Mouse (Mus musculus): ENCODE results near the gene Os9.

DNA sequence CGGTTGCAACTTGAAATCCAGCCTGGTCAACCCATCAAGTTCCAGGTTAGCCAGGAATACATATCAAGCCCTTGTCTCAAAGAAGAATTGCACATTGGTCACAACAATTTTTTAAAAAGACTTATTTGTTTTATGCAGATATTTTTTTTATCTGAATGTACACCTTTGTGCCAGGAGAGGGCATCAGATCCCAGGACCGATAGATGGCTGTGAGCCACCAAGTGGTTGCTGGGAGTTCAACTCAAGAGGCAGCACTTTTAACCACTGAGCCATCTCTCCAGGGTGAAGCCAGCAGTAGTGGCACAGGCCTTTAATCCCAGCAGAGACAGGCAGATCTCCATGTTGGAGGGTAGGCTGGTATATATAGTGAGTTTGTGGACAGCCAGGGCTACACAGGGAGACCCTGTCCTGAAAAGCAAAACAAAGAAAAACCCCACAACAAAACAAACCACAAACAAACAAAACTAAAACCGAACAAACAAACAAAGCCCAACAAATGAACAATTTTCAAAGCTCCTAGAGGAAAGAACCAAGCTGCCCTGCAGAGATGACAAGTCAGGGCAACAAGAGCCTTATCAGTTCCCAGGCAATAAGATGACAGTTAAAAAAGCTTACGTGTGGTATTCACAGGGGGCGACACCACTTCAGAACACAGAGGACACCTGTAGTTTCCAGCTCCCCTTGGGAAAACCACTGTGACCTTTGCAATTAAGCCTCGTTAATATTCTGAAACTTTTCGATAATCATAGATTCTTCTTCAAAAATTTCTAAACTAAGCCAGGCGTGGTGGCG is 4.5 kb upstream of the Os9 start:
- no peak for TF ChIP-seq POLR2A (IDR thresholded peaks at IDR 0.05; ENCODE audit: control insufficient read depth, low read depth, low read length)
- 0 out of 2 replicates have a peak, but pooled peaks have one; percentile 15 for TF ChIP-seq CTCF (IDR thresholded peaks at IDR 0.05; ENCODE audit: control insufficient read depth, insufficient read depth, insufficient replicate concordance, low read depth, low read length)

All from testis, adult 2 months (tissue).